Mouse (Mus musculus) liver, embryonic 14 days (tissue): ENCODE measurements around the gene Ssxb1. TPM values are rescaled to one million over a fixed set of nuclear protein-coding genes. Genes with fewer than 3 reads are reported as not detected.

Experiments used
- polyA plus RNA-seq: library from polyadenylated mRNA; depleted of rRNA; stranded (reverse); fragments of >200 nt; gene quantifications from 2 replicates; pipeline ENCODE4 v1.2.3, GENCODE M21; 2012; rRNA removed

The Ssxb1 gene
- not detected in 2 replicates for polyA plus RNA-seq

DNA sequence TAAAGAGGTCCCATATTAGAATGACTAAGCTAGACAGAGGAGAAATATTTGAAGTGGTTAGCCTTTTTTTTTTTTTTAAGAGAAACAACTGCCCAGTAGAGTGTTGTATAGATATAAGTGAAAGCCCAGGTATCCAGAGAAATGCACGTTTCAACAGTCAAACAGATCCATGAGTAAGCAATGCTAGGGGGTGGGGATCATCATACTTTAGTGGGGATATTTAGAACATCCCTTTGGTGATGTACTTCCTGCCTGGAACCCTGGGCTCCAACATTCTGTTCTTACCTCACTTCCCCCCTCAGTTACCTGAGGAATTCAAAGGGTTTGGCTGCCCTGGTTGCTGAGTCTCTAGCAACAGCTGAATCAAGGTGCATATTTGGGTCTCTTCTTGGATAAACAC, at the start of gene Ssxb1:
Gene Ssxb1, plus strand, starts transcription at position 301 of the 400 bp plus-strand sequence.

DNA sequence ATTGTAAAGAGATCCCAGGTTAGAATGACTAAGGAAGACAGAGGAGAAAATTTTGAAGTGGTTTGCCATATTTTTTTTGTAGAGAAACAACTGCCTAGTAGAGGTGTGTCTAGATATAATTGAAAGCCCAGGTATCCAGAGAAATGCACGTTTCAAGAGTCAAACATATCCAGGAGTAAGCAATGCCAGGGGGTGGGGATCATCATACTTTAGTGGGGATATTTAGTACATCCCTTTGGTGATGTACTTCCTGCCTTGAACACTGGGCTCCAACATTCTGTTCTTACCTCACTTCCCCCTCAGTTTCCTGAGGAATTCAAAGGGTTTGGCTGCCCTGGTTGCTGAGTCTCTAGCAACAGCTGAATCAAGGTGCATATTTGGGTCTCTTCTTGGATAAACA, 46.4 kb upstream of the Ssxb1 start, which contains the start of gene Ssxb9:
Gene Ssxb9, plus strand, starts transcription at position 301 of the 400 bp plus-strand sequence.

DNA sequence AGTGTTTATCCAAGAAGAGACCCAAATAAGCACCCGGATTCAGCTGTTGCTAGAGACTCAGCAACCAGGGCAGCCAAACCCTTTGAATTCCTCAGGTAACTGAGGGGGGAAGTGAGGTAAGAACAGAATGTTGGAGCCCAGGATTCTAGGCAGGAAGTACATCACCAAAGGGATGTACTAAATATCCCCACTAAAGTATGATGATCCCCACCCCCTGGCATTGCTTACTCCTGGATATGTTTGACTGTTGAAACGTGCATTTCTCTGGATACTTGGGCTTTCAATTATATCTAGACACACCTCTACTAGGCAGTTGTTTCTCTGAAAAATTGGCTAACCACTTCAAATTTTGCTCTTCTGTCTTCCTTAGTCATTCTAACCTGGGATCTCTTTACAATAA, 48.5 kb downstream of the Ssxb1 start, which contains the start of gene Ssxb2:
Gene Ssxb2, minus strand, starts transcription at position 101 of the 400 bp plus-strand sequence.

Other genes starting within 250 kb of the Ssxb1 start
- gene Tbc1d25, start 237.1 kb upstream of the Ssxb1 start, polyA plus RNA-seq, result 4.2 and 5.1 TPM in 2 replicates
- gene Ebp, start 219.8 kb upstream of the Ssxb1 start, polyA plus RNA-seq, result 24.0 and 26.6 TPM in 2 replicates
- 1.1 TPM in 2 replicates for gene Porcn, start 206.8 kb upstream of the Ssxb1 start, polyA plus RNA-seq
- gene Ftsj1, start 160.9 kb upstream of the Ssxb1 start, polyA plus RNA-seq, result 21.8 and 26.1 TPM in 2 replicates
- 37.7 and 48.2 TPM in 2 replicates for gene Slc38a5, start 142.2 kb upstream of the Ssxb1 start, polyA plus RNA-seq
- not detected in 2 replicates for gene Ssxb10, start 85.9 kb upstream of the Ssxb1 start, polyA plus RNA-seq
- gene Ssxb9, start 46.3 kb upstream of the Ssxb1 start, polyA plus RNA-seq, result not detected in 2 replicates
- gene Ssxb2, start 48.4 kb downstream of the Ssxb1 start, polyA plus RNA-seq, result not detected in 2 replicates
- gene Gm14459, start 111.6 kb downstream of the Ssxb1 start, polyA plus RNA-seq, result not detected in 2 replicates
- not detected in 2 replicates for gene Ssxb6, start 134.9 kb downstream of the Ssxb1 start, polyA plus RNA-seq
- not detected in 2 replicates for gene Ssxb3, start 178.5 kb downstream of the Ssxb1 start, polyA plus RNA-seq